Mouse (Mus musculus): ENCODE results near the gene Shb.

DNA sequence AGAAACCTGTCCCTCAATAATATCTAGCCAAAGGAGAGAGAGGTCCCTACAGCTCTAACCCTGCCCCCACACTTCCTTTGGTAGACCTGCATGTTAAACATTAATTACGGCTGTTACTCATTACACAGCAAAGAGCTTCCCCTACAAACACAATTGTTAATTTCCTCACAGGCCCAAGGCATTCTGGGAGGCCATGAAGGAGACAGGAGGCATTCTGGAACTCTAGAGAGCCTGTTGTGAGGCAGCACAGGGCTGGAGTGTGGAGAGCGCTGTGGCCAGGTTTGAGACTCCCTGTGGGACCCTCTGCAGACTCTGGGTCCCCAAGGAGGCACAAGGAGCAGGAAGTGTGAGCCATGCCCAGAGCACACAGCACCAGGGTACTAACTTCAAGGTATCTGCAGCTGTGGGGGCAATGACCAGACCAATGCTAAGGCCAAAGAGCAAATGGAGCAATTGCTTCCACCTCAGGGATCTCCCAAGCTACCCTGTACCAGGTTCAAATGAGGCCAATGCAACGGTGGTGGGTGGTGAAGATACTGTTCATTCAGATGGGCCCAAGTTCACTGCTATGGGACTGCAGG lies 78.9 kb downstream of the Shb start:
- no peak for TF ChIP-seq MYOD1 (IDR thresholded peaks at IDR 0.05; ENCODE audit: control insufficient read depth in 1 of 3, insufficient read length in 2 of 3, low read depth in 2 of 3)
- TF ChIP-seq MYOG (IDR thresholded peaks at IDR 0.05; ENCODE audit: control insufficient read depth in 1 of 3, insufficient read depth in 1 of 3, insufficient read length in 2 of 3, low read depth in 2 of 3), result no peak
- no peak for TF ChIP-seq POLR2A (IDR thresholded peaks at IDR 0.05; ENCODE audit: insufficient read length, low read depth)

Data from myocyte (in vitro differentiated cells).